Mouse (Mus musculus): Measurements from ENCODE around the gene Gsto1.
A peak's percentile ranks its signal among the peaks of the same experiment; 100 is the strongest.

Gene Gsto1

DNA sequence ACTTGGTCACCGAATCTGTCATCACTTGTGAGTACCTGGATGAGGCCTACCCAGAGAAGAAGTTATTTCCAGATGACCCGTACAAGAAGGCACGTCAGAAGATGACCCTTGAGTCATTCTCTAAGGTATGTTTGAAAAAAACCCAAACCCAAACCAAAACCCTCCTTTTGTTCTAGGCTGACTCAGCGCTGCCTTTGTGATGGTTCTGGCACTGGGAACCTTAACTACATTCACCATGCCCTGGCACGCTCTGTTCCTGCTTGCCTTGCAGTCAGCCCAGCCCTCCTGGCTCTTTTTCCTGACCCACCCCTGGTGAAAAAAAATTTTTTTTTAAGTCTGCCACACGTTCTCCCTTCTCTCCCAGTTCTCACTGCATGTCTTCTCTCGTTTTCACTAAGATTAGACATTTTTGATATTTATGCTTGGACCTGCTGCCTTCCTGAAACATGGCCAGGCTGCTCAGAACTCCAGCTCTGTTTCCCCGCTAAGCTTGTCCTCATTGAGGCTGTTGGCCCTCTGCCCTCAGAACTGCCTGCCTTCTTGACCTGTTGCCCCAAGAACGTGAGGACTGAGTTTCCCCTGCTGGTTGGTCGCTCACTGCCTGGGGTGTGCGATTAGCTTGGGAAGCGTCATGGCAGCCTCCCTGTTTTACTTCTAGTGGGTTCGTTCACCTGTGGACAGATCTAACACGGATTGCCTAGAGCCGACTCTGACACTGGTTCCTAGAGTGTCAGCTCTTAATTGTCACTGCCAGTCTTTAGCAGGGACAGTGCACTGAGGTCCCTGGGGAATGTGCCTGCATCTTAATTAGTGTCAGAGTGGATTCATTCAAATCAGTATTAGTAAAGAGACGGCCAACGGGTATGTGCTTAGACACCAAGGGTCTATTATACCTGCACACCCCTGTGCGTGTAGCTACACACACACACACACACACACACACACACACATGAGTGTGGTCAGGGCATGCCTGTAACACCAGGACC is 3.5 kb downstream of the Gsto1 start:
- no peak for DNase-seq (ENCODE audit: low read depth, low spot score)

DNA sequence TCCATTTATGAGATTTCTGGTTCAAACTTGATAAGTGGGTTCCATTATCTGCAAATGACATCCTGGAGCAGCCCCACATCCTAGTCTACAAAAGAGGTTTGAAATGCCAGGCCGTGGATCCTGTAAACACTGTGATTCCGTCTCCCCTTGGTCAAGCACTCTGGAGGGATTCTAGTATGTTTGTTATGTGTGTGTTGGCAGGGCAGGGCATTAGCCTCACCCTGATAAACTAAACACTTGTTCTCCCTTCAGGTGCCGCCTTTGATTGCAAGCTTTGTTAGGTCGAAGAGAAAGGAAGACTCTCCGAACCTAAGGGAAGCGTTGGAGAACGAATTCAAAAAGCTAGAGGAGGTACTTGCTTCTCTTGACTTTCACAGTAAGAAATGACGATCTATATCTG is 4.4 kb downstream of the Gsto1 start:
- DNase-seq (ENCODE audit: low read depth, low spot score), result no peak

DNA sequence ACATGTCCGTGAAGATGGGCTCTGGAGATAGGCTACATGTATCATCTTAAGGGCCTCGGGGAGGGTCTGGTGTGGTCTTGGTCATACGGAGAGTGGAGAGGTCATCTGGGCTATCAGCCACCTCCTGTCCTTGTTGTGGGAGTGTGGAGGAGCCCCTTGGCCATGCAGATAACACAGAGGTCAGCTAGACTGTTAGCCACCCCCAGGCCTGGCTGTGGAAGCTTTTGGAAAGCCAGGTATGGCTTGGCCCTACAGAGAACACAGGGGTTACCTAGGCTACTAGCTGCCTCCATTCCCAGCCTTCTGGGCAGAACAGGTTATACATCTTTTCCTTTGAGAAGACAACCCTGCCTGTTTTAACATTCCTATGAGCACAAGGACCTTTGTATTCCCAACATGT is 7.8 kb downstream of the Gsto1 start:
- DNase-seq (ENCODE audit: low read depth, low spot score), result no peak

DNA sequence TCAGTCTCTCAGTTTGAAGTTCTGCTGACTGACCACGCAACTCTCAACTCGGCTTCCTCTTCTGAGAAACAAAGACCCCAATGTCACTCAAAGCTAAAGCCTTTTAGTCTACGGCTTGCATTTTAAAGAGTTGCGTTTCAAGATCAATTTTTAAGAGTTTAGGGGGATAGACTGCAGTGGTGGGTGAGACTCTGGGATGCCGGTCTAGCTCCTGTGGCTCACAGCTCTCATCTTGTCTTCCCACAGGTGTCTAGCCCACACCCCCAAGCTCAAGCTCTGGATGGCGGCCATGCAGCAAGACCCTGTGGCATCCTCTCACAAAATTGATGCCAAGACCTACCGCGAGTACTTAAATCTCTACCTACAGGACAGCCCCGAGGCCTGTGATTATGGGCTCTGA is 9.3 kb downstream of the Gsto1 start:
- no peak for DNase-seq (ENCODE audit: low read depth, low spot score)

DNA sequence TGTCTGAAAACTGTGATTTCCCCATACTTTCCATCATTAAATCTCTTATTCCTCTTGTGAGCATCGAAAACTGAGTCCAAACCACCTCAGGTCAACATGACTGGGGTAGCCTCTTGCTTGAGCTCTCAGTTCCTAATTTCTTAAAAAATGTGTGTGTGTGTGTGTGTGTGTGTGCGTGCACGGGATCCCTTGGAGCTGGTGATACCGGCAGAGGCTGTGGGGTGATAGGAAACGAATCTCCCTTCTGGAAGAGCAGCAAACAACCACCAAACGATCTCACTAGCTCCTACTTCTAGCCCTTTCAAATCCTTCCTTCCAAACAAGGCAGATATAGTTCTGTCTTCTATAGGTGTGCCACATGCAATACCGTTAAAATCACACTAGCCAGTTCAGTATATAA is 10.0 kb downstream of the Gsto1 start:
- no peak for DNase-seq (ENCODE audit: low read depth, low spot score)

DNA sequence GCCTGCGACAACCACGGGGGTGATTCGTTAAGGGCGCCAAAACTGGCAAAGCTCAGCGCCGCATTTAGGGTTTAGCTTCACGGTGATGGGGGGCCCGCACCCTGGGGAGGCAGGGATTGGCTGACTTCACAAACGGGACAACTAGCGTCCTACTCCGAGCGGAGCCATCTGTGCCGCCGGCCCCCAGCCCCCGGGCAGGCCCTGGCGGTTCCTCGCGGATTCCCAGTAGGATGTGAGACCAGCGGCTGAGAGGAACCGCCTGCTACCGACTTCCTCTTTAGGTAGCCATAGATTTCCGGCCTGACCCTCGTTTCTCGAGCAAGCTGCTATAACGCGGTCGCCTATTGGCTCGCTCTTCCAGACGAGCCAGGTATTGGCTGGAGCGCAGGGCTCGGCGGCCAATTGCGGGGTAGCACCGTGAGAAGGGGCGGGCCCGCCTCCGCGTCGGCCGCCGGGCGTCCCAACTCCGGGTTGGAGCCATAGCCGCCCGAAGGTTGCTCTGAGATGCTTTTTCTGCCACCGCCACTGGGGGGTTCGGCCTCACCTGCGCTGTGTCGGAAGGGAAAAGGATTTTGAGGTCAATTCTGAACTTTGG is 10.7 kb downstream of the Gsto1 start, which contains the start of gene Gsto2:
TSS of gene Gsto2 (plus strand) at position 182 of the 595 bp plus-strand sequence.
- DNase-seq (ENCODE audit: low read depth, low spot score), result peak; percentile 95

DNA sequence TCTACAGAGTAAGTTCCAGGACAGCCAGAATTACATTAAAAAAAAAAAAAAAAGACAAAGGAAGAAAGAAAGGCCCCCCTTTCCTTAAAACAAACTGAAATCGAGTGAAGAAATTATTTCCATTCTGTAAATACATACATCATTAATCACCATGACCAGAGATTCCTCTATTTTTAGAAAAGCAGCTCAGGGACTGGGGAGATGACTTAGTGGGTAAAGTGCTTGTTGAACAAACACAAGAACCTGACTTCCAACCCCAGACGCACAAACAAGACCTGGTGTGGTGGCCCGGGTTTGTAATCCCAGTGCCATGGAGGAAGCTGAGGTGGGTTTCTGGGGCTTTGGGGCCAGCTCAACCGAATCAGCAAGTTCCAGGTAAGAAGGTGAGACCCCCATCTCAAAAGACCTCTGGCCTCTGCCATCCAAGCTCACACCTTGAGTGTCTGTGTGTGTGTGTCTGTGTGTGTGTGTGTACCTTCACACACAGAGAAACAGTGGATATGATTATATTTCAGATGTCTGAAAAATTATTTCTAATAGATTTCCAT is 12.9 kb downstream of the Gsto1 start:
- DNase-seq (ENCODE audit: low read depth, low spot score), result no peak

DNA sequence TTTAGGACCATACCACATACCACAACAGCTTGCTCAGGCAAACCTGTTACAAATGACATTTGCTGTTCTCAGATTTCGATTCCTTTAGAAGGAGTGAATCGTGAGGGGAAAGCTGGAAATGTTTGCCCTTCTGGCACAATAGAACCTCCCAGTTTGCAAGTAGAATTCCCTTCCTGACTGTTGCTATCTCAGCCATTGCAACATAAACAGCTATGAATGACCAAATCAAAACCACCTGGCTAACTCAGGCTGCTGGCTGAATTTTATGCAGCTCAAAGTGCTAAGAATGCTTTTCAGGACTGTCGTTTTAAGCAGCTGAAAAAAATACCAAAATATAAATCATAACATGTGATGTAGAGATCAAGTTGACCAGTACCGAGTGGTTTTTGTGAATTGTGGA is 14.2 kb downstream of the Gsto1 start:
- DNase-seq (ENCODE audit: low read depth, low spot score), result no peak

DNA sequence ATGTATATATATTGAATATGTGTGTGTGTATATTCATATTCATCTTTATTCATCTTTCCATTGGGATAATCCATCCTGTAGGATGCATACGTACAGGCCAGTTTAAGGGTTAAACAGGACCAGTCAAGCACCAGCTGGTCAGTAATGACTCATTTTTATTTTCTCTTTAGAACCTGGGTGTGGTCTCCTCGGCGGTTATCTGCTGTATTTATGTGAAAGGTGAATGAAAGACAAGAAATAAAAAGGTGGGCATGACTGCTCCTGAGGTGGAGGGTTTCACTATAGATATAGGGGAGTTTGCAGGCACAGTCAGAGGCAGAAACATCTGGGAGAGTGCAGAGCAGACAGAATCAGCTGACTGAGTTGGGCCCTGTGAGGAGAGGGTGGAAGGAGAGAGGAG is 14.7 kb downstream of the Gsto1 start:
- DNase-seq (ENCODE audit: low read depth, low spot score), result no peak

DNA sequence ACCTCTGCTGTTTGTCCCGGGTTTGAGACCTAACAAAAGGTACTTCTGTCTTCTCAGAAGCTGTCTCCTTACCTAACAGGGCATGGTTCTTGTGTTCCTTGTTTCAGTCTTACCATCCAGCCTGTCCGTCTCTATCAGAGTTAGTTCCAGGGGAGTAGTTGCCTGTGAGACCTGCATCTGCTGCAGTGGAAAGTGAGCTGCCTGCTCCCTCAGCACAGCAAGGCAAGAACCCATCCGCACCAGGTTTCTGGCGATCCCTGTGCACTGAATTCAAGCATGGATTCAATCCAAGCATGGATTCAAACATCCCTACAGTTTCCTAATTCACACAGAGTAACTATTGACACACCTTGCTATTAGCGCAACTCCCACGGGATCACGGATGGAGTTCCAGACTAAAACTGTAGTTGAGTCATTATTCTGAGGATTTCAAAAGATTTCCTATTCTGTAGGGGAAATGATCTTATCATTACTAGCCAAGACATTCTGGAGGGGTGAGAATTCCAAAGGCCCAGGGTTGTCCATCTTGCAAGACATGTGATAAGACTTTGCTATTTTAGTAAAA is 15.4 kb downstream of the Gsto1 start:
- DNase-seq (ENCODE audit: low read depth, low spot score), result no peak

DNA sequence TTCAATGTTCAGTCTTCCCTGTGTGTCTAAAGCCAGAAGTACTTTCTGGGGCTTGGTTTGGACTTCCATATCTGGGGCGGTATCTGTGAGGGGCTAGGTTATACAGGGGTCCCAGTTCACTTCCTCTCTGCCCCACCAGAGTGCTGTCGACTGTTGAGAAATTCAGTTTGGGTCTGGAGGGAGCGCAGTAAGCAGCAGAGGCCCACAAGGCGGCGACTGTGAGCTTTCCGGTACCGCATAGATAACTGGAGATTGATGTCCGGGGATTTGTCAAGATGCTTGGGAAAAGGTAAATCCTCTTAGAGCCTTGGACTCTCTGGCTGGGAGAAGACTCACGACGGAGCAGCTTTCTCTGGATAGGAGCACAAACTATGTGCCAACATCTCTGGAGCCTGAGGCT is 16.7 kb downstream of the Gsto1 start:
- no peak for DNase-seq (ENCODE audit: low read depth, low spot score)

DNA sequence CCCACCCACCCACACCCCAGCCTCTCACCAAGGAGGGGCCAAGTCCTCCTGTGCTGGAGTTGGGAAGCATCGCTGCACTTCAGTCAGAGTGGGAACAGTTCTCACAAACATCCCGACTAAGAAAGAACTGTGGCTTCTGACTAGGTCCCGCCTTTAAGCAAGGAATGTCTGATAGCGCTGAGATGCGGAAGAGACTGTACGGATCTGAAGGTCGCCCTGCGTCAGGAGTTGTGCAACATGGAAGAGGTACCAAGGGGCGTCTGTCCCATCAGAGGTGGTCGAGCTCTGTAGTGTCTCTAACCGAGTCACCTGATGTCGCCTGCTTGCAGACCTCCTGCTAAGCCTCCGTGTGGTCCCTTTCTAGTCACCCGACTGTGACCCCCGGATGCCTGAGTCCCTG is 21.5 kb downstream of the Gsto1 start:
- no peak for DNase-seq (ENCODE audit: low read depth, low spot score)

DNA sequence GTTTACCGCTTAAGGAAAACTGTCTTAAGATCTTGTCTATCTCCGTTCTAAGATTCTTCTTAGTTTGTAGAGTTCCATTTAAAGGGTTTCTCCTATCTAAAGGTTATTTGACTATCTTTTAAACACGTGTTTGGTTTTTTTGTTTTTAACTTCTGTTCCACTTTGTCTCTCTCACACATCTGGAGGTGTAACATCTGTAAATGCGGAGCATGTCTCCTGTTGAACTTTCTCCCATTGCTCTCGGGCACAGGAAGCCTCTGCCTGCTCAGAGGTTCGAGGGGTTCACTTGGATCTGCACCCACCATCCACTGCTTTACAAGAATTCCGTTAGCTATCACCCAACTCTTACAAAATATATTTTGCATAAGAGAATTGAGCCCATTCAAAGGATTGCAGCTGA is 26.8 kb downstream of the Gsto1 start:
- no peak for DNase-seq (ENCODE audit: low read depth, low spot score)

DNA sequence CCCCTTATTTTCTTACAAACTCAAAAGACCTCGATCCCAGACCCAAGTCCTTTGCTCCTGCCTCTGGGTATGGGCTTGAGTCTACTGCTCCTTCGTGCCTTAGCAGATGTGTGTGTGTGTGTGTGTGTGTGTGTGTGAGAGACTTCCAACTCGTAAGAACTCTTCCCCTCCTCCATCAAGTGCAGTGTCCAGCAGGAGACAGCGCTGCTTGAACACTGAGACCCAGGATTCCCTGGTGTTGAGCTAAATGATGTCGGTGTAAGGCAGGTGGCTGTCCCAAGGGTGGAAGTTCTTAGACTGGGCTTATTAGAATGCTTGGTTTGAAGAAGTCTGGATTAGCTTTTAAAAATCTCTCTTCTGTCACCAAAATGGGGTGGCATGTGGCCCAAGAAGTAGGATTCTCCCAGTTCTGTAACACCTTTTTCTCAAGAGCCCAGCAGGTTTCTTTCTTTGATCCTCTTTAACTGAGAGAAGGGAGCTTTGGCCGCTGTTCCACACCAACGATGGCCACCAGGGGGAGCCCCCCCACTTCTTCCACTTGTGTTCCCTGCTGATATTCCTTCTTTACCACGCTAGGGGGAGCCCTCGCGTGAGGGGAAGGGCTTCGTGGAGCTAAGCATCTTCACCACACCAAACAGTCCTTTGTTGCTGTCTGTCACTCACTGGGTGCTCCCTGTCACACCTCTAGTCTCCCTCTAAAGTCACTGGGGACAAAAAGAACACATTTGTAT is 27.5 kb downstream of the Gsto1 start:
- peak; percentile 93 for DNase-seq (ENCODE audit: low read depth, low spot score)

DNA sequence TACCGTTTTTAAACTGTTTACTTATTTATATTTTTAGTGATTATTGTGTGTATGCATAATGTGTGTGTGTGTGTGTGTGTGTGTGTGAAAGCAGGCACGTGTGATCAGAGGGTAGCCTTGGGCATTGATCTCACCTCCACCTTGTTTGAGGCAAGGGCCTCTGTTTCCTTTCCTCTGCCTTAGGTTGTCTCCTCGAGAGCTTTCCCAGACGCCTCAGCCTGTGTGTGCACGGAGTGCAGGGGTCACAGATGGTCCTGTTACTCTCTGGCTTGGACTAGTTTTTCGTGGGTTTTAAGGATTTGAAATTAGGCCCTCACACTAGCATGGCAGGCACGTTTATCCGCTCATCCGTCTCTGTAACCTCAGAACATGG is 28.1 kb downstream of the Gsto1 start:
- no peak for DNase-seq (ENCODE audit: low read depth, low spot score)

DNA sequence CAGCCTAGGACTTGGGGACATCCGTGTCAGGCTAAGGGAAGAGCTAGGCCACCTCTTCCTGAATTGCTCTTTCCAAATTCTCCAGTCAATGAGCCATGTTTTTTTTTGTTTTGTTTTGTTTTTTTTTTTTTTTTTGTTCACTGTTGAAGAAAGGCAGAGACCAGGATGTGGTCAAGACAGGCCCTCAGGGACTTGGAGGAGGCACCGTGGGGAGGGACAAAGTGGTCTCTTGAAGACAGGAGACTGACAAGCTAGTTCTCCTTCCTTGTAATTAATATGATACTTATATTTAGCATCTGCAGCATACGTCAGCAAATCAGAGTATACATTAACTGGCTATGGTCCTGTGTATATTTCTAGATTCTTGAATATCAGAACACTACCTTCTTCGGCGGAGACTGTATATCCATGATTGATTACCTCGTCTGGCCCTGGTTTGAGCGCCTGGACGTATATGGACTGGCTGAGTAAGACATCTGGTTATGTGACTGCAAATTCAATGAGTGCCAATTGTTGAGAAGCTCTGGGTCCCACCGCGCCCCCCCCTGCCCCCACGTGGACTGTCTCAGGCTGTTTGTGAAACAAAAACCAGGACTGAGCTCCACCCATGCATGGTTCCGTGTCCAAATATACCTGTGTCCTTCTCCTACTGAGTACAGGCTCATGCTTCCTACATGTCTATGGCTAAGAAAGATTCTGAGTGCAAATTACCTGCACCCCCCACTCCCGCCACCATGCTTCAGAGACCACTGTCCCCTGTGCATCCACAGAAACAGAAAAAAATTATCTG is 29.7 kb downstream of the Gsto1 start:
- no peak for DNase-seq (ENCODE audit: low read depth, low spot score)

DNA sequence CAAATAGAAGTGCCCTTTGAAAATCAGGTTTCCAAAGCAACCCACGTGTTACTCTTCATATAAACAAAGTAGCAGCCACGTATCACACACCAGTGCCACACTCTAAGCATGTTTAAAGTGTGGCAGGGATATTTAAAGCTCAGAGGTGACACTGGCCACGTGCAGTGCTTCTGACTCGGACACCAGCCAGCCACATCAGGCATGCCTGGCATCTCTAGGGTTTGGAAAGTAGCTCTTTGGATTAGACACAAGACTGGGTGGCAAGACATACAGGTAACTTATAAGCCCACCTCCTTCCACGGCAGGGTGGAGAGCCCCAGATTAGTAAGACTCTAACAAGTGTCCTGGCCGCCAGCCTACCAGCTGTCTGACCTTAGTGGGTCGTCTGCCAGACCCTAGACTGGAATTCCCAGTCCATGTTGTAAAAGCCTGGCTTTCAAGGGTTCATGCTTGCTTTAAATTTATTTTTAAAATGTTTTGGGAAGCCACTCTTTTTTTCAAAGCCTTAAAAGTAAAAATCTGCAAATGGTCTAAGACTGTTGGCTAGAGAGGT is 30.5 kb downstream of the Gsto1 start:
- DNase-seq (ENCODE audit: low read depth, low spot score), result no peak

DNA sequence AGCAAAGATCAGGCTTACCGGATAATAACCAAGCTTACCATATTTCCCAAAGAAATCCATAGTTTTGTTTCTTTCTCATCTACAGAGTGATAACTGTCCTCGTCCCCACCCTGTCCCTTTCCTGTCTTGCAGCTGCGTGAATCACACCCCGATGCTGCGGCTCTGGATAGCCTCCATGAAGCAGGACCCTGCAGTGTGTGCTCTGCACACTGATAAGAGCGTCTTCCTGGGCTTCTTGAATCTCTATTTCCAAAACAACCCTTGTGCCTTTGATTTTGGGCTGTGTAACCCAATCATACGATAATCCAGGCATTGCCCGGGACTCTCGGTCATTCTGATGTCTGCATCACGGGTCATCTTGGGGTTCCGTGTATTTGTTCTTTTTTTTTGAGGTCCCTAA is 31.1 kb downstream of the Gsto1 start:
- no peak for DNase-seq (ENCODE audit: low read depth, low spot score)

DNA sequence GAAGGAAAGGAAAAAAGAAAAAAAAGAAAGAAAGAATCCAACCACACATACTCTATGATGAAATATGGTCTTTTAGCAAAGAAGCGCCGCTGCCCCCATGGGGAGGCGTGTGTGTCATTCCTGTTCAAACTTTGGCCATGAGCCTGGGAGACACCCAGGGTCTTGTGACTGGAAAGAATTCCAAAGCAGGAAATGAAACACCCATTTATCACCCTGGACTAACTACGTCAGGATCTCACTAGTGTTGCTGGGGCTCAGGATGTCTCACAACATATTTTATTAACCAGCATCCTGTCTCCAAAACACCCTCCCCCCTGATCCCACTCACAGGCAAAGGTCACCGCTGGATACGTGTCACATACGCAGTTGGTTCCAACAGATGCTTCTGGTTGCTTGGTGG is 31.8 kb downstream of the Gsto1 start:
- DNase-seq (ENCODE audit: low read depth, low spot score), result no peak

DNA sequence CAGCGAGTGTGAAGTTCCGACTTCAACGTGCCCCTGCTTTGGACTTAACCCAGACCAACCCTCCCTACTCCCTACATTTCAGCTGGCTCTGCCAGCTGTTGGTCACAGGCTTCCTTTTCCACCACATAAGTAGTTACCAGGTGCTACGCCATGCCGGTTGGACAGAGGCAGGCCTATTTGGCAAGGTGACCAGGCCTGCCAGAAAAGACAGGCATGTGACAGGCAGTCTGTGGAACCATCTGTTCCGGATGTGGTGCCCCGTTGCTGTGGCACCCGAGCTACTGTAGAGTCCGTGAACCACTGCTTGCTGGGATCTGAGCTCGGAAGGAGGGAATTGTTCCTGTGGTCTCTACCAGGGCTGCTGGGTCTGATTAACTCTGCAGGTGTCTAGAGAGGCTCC is 32.6 kb downstream of the Gsto1 start:
- no peak for DNase-seq (ENCODE audit: low read depth, low spot score)

DNA sequence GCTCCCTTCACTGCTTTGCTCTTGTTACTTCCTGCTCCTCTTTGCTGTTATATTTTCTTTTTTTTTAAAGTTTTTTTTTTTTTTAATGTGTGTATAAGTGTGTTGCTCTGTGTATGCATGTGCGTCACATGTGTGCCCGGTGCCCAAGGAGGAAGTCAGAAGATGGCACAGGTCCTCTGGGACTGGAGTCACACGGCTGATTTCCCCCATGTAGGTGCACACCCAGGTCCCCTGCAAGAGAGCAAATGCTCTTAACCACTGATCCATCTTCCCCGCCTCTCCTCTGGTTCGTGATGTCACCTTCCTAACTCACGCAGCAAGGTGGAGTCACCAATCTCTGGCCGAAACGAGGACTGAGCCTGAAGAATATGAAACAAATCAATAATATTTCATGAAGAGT is 33.3 kb downstream of the Gsto1 start:
- DNase-seq (ENCODE audit: low read depth, low spot score), result no peak

All from forelimb bud, embryonic 11.5 days (tissue).